Mouse (Mus musculus): ENCODE results near the gene Hrct1. TPM values are rescaled to one million over a fixed set of nuclear protein-coding genes. Genes with fewer than 3 reads are reported as not detected.

The Hrct1 gene
- polyA plus RNA-seq, 1 experiment from 2014 or later = 0.98 TPM

DNA sequence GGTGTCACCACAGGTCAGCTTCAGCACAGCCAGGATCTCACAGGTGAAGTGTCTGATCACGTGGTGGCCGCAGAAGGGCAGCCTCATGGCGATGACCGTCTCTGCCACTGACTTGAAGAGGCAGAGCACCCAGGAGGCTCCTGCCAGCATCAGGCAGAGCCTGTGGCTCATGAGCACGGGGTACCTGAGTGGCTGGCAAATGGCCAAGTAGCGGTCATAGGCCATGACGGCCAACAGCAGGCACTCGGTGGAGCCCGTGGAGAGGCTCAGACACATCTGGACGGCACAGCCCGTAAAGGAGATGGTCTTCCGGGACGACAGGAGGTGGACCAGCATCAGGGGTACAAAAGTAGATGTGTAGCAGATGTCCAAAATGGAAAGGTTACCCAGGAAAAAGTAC lies 21.0 kb upstream of the Hrct1 start:
- Histone ChIP-seq H3K4me3 (replicated peaks) (no peak overlapping the region), H3K4me1 (replicated peaks) (no peaks in the 10 kb centered on the region), H3K9me3 (no peaks in the 10 kb centered on the region), H3K27ac (no peak overlapping the region), H3K4me2 (replicated peaks) (no peak overlapping the region), H3K27me3 (replicated peaks) (no peaks in the 10 kb centered on the region), H3K36me3 (no peaks in the 10 kb centered on the region), H3K9ac (no peak overlapping the region)
- ATAC-seq = no peak
- WGBS = 78% methylated on average over 13 of the region's 13 CpGs

GRCm38 (mm10) chr4:43709869-43710268 lies 17.1 kb upstream of the Hrct1 start, which contains the start of gene Olfr71:
TSS of gene Olfr71 (minus strand) at chr4:43710255.
- Histone ChIP-seq H3K27ac (no peak within 1 kb of the TSS), H3K36me3 (no peaks in the 10 kb centered on the region), H3K4me2 (replicated peaks) (no peak within 1 kb of the TSS), H3K27me3 (replicated peaks) (no peaks in the 10 kb centered on the region), H3K4me3 (replicated peaks) (no peak within 1 kb of the TSS), H3K9me3 (no peaks in the 10 kb centered on the region), H3K4me1 (replicated peaks) (no peaks in the 10 kb centered on the region), H3K9ac (no peak within 1 kb of the TSS)
- no peak for ATAC-seq
- 74% methylated on average over 6 of the region's 6 CpGs for whole genome bisulfite sequencing

GRCm38 (mm10) chr4:43711821-43712220 lies 15.2 kb upstream of the Hrct1 start:
- Histone ChIP-seq H3K9ac (no peak overlapping the region), H3K9me3 (no peaks in the 10 kb centered on the region), H3K4me2 (replicated peaks) (no peak overlapping the region), H3K27ac (no peak overlapping the region), H3K4me1 (replicated peaks) (no peaks in the 10 kb centered on the region), H3K36me3 (no peaks in the 10 kb centered on the region), H3K27me3 (replicated peaks) (no peaks in the 10 kb centered on the region), H3K4me3 (replicated peaks) (no peak overlapping the region)
- 2% methylated on average over 2 of the region's 2 CpGs for WGBS
- no peak for ATAC-seq

DNA sequence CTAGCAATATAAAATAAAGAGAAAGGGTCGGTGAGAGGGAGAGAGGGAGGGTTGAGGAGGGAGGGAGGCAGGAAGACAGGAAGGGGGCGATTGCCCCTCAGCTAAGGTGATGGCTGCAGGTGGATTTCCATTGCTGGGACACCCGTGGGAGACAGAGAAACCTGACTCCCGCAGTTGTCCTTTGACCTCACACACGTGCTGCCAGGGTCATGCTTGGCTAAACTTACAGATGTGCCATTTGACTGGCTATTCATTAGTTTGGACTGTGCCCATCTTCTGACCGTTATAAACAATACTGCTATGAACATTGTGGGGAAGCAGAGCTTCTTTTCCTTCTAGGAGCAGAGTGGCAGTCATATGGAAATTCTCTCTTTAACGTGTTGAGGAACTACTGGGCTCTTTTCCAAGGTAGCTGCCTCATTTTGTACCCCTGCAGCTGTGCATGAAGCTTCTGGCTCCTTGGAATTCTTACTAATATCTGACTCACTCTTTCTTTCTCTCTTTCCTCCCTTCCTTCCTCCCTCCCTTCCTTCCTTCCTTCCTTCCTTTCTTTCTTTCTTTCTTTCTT lies 13.3 kb upstream of the Hrct1 start:
- Histone ChIP-seq H3K4me2 (replicated peaks) (no peak overlapping the region), H3K27me3 (replicated peaks) (no peaks in the 10 kb centered on the region), H3K9ac (no peak overlapping the region), H3K36me3 (no peaks in the 10 kb centered on the region), H3K4me1 (replicated peaks) (no peaks in the 10 kb centered on the region), H3K4me3 (replicated peaks) (no peak overlapping the region), H3K9me3 (no peaks in the 10 kb centered on the region), H3K27ac (no peak overlapping the region)
- no peak for ATAC-seq
- 33% methylated on average over 7 of the region's 7 CpGs for WGBS

DNA sequence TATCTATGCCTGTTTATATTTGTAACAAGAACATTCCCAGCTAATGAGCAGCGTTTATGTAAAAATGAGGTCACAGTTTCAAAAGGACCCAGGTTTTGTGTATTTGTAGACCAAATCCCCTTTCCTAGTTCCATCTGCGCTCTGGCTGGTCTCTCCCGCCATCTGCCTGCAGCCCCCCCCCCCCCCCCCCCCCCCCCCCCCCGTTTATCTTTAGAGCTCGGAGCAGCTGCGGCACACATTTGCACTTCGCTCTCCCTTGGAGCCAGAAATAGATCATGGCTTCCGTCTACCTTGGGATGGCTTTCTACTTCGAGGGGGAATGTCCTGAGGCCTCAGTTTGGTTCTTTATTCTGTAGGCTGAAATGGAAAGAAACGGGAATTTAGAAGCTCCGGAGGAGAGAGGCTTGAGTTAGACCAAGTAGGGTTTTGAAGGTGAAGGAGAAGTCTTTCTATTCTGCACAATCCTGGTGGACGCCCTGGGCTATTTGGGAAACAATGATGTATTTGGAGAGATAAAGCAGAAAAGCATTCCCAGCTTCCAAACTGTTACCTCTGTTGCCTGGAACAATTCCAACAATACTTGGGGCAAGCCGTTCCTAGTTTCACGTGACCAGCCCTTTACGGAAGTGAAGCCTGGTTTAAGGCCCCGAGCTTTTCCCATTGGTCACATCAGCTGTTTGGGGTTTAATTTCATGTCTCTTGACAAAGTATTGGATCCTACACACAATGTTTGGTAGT lies 6.3 kb upstream of the Hrct1 start:
- Histone ChIP-seq H3K27me3 (replicated peaks) (no peaks in the 10 kb centered on the region), H3K4me1 (replicated peaks) (no peaks in the 10 kb centered on the region), H3K36me3 (no peaks in the 10 kb centered on the region), H3K27ac (no peak overlapping the region), H3K4me2 (replicated peaks) (no peak overlapping the region), H3K9me3 (no peaks in the 10 kb centered on the region), H3K9ac (no peak overlapping the region), H3K4me3 (replicated peaks) (no peak overlapping the region)
- ATAC-seq = no peak; the same call in 1 of the 2 replicates
- WGBS = 50% methylated on average over 12 of the region's 16 CpGs

DNA sequence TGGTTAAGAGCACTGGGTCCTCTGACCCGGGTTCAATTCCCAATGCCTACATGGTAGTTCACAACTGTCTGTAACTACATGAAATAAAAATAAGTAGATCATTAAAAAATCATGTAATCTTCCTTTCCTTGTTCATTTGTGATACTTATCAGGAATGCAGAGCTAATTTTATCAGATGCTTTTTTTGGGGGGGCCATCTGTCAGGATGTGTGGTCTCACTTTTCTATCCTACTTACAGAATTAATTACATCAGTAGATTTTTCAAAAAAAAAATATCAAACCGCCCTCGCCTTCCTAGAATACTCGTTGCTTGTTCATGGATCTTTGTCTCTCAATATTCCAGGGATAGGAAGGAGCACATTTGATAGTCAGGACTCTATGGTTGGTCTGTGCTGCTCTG lies 4.8 kb upstream of the Hrct1 start:
- no peak overlapping the region for H3K27ac ChIP-seq
- H3K27me3 ChIP-seq (replicated peaks) = no peaks in the 10 kb centered on the region
- no peak for ATAC-seq
- WGBS = 87% methylated on average over 4 of the region's 4 CpGs
- H3K4me3 ChIP-seq (replicated peaks) = no peak overlapping the region
- no peak overlapping the region for H3K9ac ChIP-seq
- H3K4me1 ChIP-seq (replicated peaks) = peaks cover 9% of the 10 kb centered on the region
- H3K36me3 ChIP-seq = no peaks in the 10 kb centered on the region
- no peaks in the 10 kb centered on the region for H3K9me3 ChIP-seq
- H3K4me2 ChIP-seq (replicated peaks) = no peak overlapping the region

DNA sequence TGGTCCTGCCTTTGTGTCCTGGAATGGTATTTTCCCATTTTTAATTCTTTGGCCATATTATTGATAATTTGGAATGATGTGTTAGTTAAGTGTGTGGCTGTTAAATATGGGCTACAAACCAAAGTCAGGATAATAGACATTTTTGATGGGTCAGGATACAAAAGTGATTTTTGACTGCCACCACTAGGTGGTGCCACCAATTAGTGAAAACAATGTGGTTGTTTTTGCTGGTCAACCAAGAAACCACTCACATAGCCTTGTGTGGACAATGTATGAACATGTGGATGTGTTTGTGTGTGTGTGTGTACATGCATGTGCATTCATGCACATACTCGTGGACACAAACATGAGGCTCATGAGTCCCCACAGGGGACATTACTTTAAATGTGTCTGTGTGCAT lies 2.2 kb upstream of the Hrct1 start:
- 28% methylated on average over 1 of the region's 1 CpGs for WGBS
- no peak for ATAC-seq
- H3K4me1 ChIP-seq (replicated peaks) = peaks cover 31% of the 10 kb centered on the region
- H3K4me2 ChIP-seq (replicated peaks) = no peak overlapping the region
- H3K9me3 ChIP-seq = no peaks in the 10 kb centered on the region
- no peaks in the 10 kb centered on the region for H3K36me3 ChIP-seq
- no peak overlapping the region for H3K27ac ChIP-seq
- no peak overlapping the region for H3K9ac ChIP-seq
- H3K4me3 ChIP-seq (replicated peaks) = no peak overlapping the region
- H3K27me3 ChIP-seq (replicated peaks) = no peaks in the 10 kb centered on the region

DNA sequence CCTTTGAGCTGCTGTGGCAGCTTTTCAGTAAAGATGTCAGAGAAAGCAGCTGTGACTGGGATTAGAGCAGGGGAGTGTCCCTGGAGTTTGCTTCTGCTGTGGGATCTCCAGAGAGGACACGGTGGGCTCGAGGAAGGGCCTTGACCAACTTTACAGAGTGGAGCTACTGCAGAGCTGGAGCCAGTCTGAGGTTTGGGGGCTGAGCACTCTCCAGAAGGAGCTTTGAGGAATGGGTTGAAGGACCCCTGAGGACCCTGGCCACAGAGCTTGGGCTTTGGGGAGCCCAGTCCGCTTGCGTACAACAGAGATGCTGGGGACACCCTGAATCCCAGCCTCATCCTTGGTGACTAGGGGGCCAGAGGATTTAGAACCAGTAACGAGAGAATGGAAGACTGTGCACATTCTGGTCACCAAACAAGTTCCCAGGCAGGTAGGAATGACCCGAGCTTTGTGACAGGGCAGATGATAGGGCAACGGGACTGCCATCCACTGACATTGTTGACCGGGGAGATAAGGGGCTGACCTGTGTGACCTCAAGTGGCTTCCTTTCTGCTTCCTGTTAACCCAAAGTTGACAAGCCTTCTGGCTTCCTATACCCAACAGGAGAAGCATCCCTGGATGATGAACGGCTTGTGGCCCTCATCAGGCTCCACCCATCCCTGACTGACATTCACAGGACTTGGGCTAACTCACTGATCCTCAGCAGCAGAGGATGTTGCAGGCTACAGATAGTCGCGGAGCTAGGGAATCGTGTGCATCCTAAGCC lies 577 bp upstream of the Hrct1 start:
- ATAC-seq = no peak; the same call in 1 of the 2 replicates
- H3K27ac ChIP-seq = peak overlapping the region; percentile 56

GRCm38 (mm10) chr4:43727718-43728575 lies 959 bp downstream of the Hrct1 start:
- peak; percentile 34 for ATAC-seq
- no peak overlapping the region for H3K4me3 ChIP-seq (replicated peaks)
- no peaks in the 10 kb centered on the region for H3K27me3 ChIP-seq (replicated peaks)
- no peaks in the 10 kb centered on the region for H3K36me3 ChIP-seq
- H3K4me2 ChIP-seq (replicated peaks) = no peak overlapping the region; the same call in 1 of the 2 replicates
- H3K9me3 ChIP-seq = no peaks in the 10 kb centered on the region
- H3K27ac ChIP-seq = peak overlapping the region; percentile 56
- no peak overlapping the region for H3K9ac ChIP-seq
- H3K4me1 ChIP-seq (replicated peaks) = peaks cover 36% of the 10 kb centered on the region
- 74% methylated on average over 7 of the region's 7 CpGs for WGBS

More for the DNA sequence above, 577 bp upstream of the Hrct1 start:
- Histone ChIP-seq H3K9me3 (no peaks in the 10 kb centered on the region), H3K4me1 (replicated peaks) (peaks cover 36% of the 10 kb centered on the region), H3K36me3 (no peaks in the 10 kb centered on the region), H3K4me3 (replicated peaks) (no peak overlapping the region), H3K9ac (no peak overlapping the region), H3K27me3 (replicated peaks) (no peaks in the 10 kb centered on the region), H3K4me2 (replicated peaks) (no peak overlapping the region)
- 50% methylated on average over 12 of the region's 12 CpGs for WGBS

DNA sequence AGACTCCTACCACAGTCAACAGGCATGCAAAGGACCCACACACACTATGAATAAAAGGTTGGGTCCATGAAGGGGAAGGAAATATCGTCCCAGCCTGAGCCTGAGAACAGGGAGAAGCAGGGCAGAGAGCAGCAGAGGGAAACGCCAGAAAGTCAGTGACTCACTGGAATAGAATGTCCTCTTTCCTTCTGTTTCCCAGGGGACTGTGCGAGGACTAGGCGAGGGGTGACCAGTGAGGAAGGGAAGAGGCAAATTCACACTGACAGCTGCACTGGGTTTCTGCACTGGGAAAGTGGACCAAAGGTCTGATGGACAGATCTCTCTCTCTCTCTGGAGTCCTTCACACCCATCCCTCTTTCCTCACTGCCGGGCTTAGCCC lies 1.6 kb downstream of the Hrct1 start:
- Histone ChIP-seq H3K9ac (no peak overlapping the region), H3K9me3 (no peaks in the 10 kb centered on the region), H3K4me2 (replicated peaks) (no peak overlapping the region; the same call in 1 of the 2 replicates), H3K4me1 (replicated peaks) (peaks cover 36% of the 10 kb centered on the region), H3K36me3 (no peaks in the 10 kb centered on the region), H3K27ac (peak overlapping the region; percentile 56), H3K4me3 (replicated peaks) (no peak overlapping the region), H3K27me3 (replicated peaks) (no peaks in the 10 kb centered on the region)
- ATAC-seq = peak; percentile 63
- WGBS = 9% methylated on average over 5 of the region's 5 CpGs

GRCm38 (mm10) chr4:43729126-43729525 lies 2.1 kb downstream of the Hrct1 start:
- H3K9me3 ChIP-seq = no peaks in the 10 kb centered on the region
- H3K4me1 ChIP-seq (replicated peaks) = peaks cover 36% of the 10 kb centered on the region
- H3K27ac ChIP-seq = peak overlapping the region; percentile 56
- H3K36me3 ChIP-seq = no peaks in the 10 kb centered on the region
- no peaks in the 10 kb centered on the region for H3K27me3 ChIP-seq (replicated peaks)
- 50% methylated on average over 3 of the region's 3 CpGs for WGBS
- no peak overlapping the region for H3K4me2 ChIP-seq (replicated peaks)
- no peak overlapping the region for H3K9ac ChIP-seq
- ATAC-seq = no peak
- no peak overlapping the region for H3K4me3 ChIP-seq (replicated peaks)
